8 mouse cellular contexts compared by ENCODE assay signal in genomic region chr7:80900944-80901501, GRCm38 (mm10). TPM values are rescaled to one million over a fixed set of nuclear protein-coding genes. Genes with fewer than 3 reads are reported as not detected.
DNase-seq lines count a peak whose midpoint lies in the region; ATAC-seq and TF ChIP-seq lines count a peak whose summit lies in the region.

Gene Wdr73 (minus strand): TSS chr7:80901269.

- no peak for TF ChIP-seq RAD21 in MEL (IDR thresholded peaks at IDR 0.05; ENCODE audit: low read depth, low read length)

- ATAC-seq in forebrain, postnatal 0 days, result peak; percentile 99
- ATAC-seq in lung, embryonic 15.5 days (ENCODE audit: borderline replicate concordance, extremely low read depth, low FRiP score, low TSS enrichment), result peak; percentile 90

- H3K4me3 ChIP-seq in MEL (ENCODE audit: control insufficient read depth in 1 of 2, insufficient read depth in 1 of 2, low read depth in 2 of 2, low read length in 2 of 2), result peak within 1 kb of the TSS; percentile 79 to 88
- H3K4me3 ChIP-seq in cerebellum, adult 2 months (replicated peaks; ENCODE audit: insufficient read depth, low read depth, low read length), result peak within 1 kb of the TSS; percentile 68
- H3K4me3 ChIP-seq in forebrain, postnatal 0 days (ENCODE audit: low read depth, low read length), result peak within 1 kb of the TSS; percentile 60
- peak within 1 kb of the TSS; percentile 56 for H3K4me3 ChIP-seq in lung, embryonic 15.5 days

- peaks cover 0 to 19% of the 10 kb centered on the region in 2 experiments; a peak in 3 of 4 replicates for H3K4me1 ChIP-seq in MEL (ENCODE audit: control insufficient read depth in 1 of 2, insufficient read depth in 2 of 2, low read length in 2 of 2)
- peaks cover 8% of the 10 kb centered on the region for H3K4me1 ChIP-seq in cerebellum, adult 2 months (ENCODE audit: control insufficient read depth, insufficient read depth, low read length)
- H3K4me1 ChIP-seq in forebrain, postnatal 0 days (ENCODE audit: insufficient read depth), result peaks cover 9% of the 10 kb centered on the region
- peaks cover 28% of the 10 kb centered on the region for H3K4me1 ChIP-seq in lung, embryonic 15.5 days

- H3K9me3 ChIP-seq in MEL (replicated peaks; ENCODE audit: insufficient read depth, low read length), result no peaks in the 10 kb centered on the region
- no peaks in the 10 kb centered on the region for H3K9me3 ChIP-seq in forebrain, postnatal 0 days (ENCODE audit: low read length)
- H3K9me3 ChIP-seq in lung, embryonic 15.5 days, result no peaks in the 10 kb centered on the region

- no peaks in the 10 kb centered on the region for H3K27me3 ChIP-seq in MEL (ENCODE audit: control insufficient read depth in 1 of 2, insufficient read depth in 2 of 2, low read length in 2 of 2)
- no peaks in the 10 kb centered on the region for H3K27me3 ChIP-seq in cerebellum, adult 2 months (ENCODE audit: control insufficient read depth, insufficient read depth, low read length)
- H3K27me3 ChIP-seq in forebrain, postnatal 0 days (ENCODE audit: insufficient read depth, low read length), result no peaks in the 10 kb centered on the region
- no peaks in the 10 kb centered on the region for H3K27me3 ChIP-seq in lung, embryonic 15.5 days

- TF ChIP-seq POLR2A in MEL (IDR thresholded peaks at IDR 0.05; ENCODE audit: control insufficient read depth in 1 of 2, insufficient read depth in 1 of 2, low read depth in 1 of 2, low read length in 2 of 2, poor library complexity in 1 of 2), result peak; percentile 72 to 95
- TF ChIP-seq POLR2A in cerebellum, adult 2 months (IDR thresholded peaks at IDR 0.05; ENCODE audit: borderline replicate concordance, insufficient read depth, low read length), result peak; percentile 94

- TF ChIP-seq EP300 in MEL (IDR thresholded peaks at IDR 0.05; ENCODE audit: low read depth in 1 of 2, low read length in 2 of 2), result no peak

- peaks cover 5 to 14% of the 10 kb centered on the region in 2 experiments for H3K36me3 ChIP-seq in MEL (ENCODE audit: control insufficient read depth in 1 of 2, insufficient read depth in 2 of 2, low read length in 2 of 2)
- peaks cover 31% of the 10 kb centered on the region for H3K36me3 ChIP-seq in forebrain, postnatal 0 days (ENCODE audit: insufficient read depth)
- peaks cover 22% of the 10 kb centered on the region; the same call in 1 of the 2 replicates for H3K36me3 ChIP-seq in lung, embryonic 15.5 days

- peaks cover 16% of the 10 kb centered on the region for H3K79me2 ChIP-seq in MEL (ENCODE audit: control insufficient read depth, insufficient read depth, low read length, poor library complexity)

- DNase-seq in MEL (ENCODE audit: low read depth, low spot score), result peak; percentile 97
- peak; percentile 83 to 86 for DNase-seq in cerebellum, adult 2 months
- DNase-seq in forebrain, postnatal 0 days, result peak; percentile 94
- peak; percentile 91 for DNase-seq in heart, postnatal 4 days
- peak; percentile 86 to 90 for DNase-seq in layer of hippocampus, adult 8-10 months (ENCODE audit: low spot score in 2 of 2)
- DNase-seq in ovary, adult 18-20 months (ENCODE audit: low spot score), result peak; percentile 85
- DNase-seq in thymus, postnatal 0 days (ENCODE audit: low spot score), result peak; percentile 96

- peak within 1 kb of the TSS; percentile 81 for H3K27ac ChIP-seq in MEL (ENCODE audit: control insufficient read depth, low read depth, low read length)
- no peak within 1 kb of the TSS; the same call in 1 of the 2 replicates for H3K27ac ChIP-seq in cerebellum, adult 2 months (ENCODE audit: insufficient read depth, low read length)
- H3K27ac ChIP-seq in forebrain, postnatal 0 days (ENCODE audit: low read depth, low read length), result peak within 1 kb of the TSS; percentile 78
- H3K27ac ChIP-seq in lung, embryonic 15.5 days, result peak within 1 kb of the TSS; percentile 69

- H3K9ac ChIP-seq in MEL (ENCODE audit: control insufficient read depth, low read depth, low read length, poor library complexity, severe bottlenecking), result peak within 1 kb of the TSS; percentile 87
- peak within 1 kb of the TSS; percentile 61 for H3K9ac ChIP-seq in forebrain, postnatal 0 days
- peak within 1 kb of the TSS; percentile 51 for H3K9ac ChIP-seq in lung, embryonic 15.5 days

- peak within 1 kb of the TSS; percentile 55 for H3K4me2 ChIP-seq in forebrain, postnatal 0 days (ENCODE audit: low read depth)
- peak within 1 kb of the TSS; percentile 74 for H3K4me2 ChIP-seq in lung, embryonic 15.5 days

- under 1% methylated on average over 36 of the region's 36 CpGs for WGBS in cerebellum, adult 2 months
- WGBS in forebrain, postnatal 0 days, result under 1% methylated on average over 36 of the region's 36 CpGs
- under 1% methylated on average over 36 of the region's 36 CpGs for WGBS in lung, embryonic 15.5 days

- no peak for TF ChIP-seq CTCF in MEL (IDR thresholded peaks at IDR 0.05 in 2 of 3, conservative IDR thresholded peaks at IDR 0.05 in 1 of 3; ENCODE audit: control insufficient read depth in 1 of 3, insufficient read depth in 1 of 3, low read depth in 2 of 3, low read length in 3 of 3, poor library complexity in 1 of 3, severe bottlenecking in 1 of 3)
- TF ChIP-seq CTCF in cerebellum, adult 2 months (IDR thresholded peaks at IDR 0.05; ENCODE audit: borderline replicate concordance, insufficient read depth, low read depth, low read length), result no peak
- no peak for TF ChIP-seq CTCF in forebrain, postnatal 0 days (IDR thresholded peaks at IDR 0.05; ENCODE audit: low read depth)

TF ChIP-seq in MEL, 35 proteins besides CTCF, POLR2A, EP300 and RAD21:
- TF ChIP-seq ZNF384 (IDR thresholded peaks at IDR 0.05; ENCODE audit: low read depth, low read length), result 0 out of 2 replicates have a peak, but pooled peaks have one; percentile 17
- 0 out of 2 replicates have a peak, but pooled peaks have one; percentile 49 for TF ChIP-seq ETS1 (IDR thresholded peaks at IDR 0.05; ENCODE audit: low read depth, low read length)
- peak; percentile 95 for TF ChIP-seq ZMIZ1 (IDR thresholded peaks at IDR 0.05; ENCODE audit: low read depth, low read length)
- peak; percentile 99 for TF ChIP-seq ELF1 (IDR thresholded peaks at IDR 0.05; ENCODE audit: low read depth, low read length)
- peak; percentile 93 for TF ChIP-seq POLR2AphosphoS2 (IDR thresholded peaks at IDR 0.05; ENCODE audit: low read length)
- TF ChIP-seq GABPA (IDR thresholded peaks at IDR 0.05; ENCODE audit: low read depth, low read length), result no peak
- peak; percentile 98 for TF ChIP-seq SIN3A (IDR thresholded peaks at IDR 0.05; ENCODE audit: low read length)
- peak; percentile 99 for TF ChIP-seq CHD2 (IDR thresholded peaks at IDR 0.05; ENCODE audit: low read length)
- TF ChIP-seq UBTF (IDR thresholded peaks at IDR 0.05; ENCODE audit: borderline replicate concordance, insufficient read depth, low read depth, low read length), result no peak
- TF ChIP-seq JUND (IDR thresholded peaks at IDR 0.05; ENCODE audit: low read depth, low read length), result no peak
- TF ChIP-seq MAX (IDR thresholded peaks at IDR 0.05; ENCODE audit: low read length), result peak; percentile 82
- TF ChIP-seq USF1 (IDR thresholded peaks at IDR 0.05; ENCODE audit: low read depth, low read length), result peak; percentile 60
- no peak for TF ChIP-seq CHD1 (IDR thresholded peaks at IDR 0.05; ENCODE audit: low read depth, low read length)
- no peak for TF ChIP-seq SMC3 (IDR thresholded peaks at IDR 0.05; ENCODE audit: low read depth, low read length)
- peak; percentile 94 for TF ChIP-seq NELFE (IDR thresholded peaks at IDR 0.05; ENCODE audit: low read depth, low read length)
- TF ChIP-seq KAT2A (conservative IDR thresholded peaks at IDR 0.05; ENCODE audit: low read depth, low read length), result no peak; the same call in 1 of the 2 replicates
- peak; percentile 69 for TF ChIP-seq NRF1 (IDR thresholded peaks at IDR 0.05; ENCODE audit: insufficient read depth, low read depth, low read length, poor library complexity, severe bottlenecking)
- peak; percentile 68 for TF ChIP-seq TBP (IDR thresholded peaks at IDR 0.05; ENCODE audit: low read depth, low read length)
- TF ChIP-seq TCF12 (IDR thresholded peaks at IDR 0.05; ENCODE audit: low read depth, low read length), result peak; percentile 70
- no peak for TF ChIP-seq POLR2AphosphoS5 (IDR thresholded peaks at IDR 0.05; ENCODE audit: borderline replicate concordance, low read depth, low read length)
- no peak for TF ChIP-seq ZKSCAN1 (IDR thresholded peaks at IDR 0.05; ENCODE audit: low read depth, low read length)
- no peak for TF ChIP-seq USF2 (IDR thresholded peaks at IDR 0.05; ENCODE audit: borderline replicate concordance in 1 of 2, insufficient read depth in 1 of 2, low read depth in 1 of 2, low read length in 2 of 2)
- no peak for TF ChIP-seq MYB (IDR thresholded peaks at IDR 0.05; ENCODE audit: low read depth, low read length)
- peak; percentile 47; the same call in 1 of the 2 replicates for TF ChIP-seq MAZ (IDR thresholded peaks at IDR 0.05; ENCODE audit: low read depth, low read length)
- TF ChIP-seq ZC3H11A (IDR thresholded peaks at IDR 0.05; ENCODE audit: low read depth, low read length), result no peak
- TF ChIP-seq MAFK (IDR thresholded peaks at IDR 0.05; ENCODE audit: borderline replicate concordance, low read depth, low read length), result no peak
- TF ChIP-seq MXI1 (IDR thresholded peaks at IDR 0.05; ENCODE audit: low read depth, low read length), result peak; percentile 97
- TF ChIP-seq MYC (IDR thresholded peaks at IDR 0.05; ENCODE audit: low read depth, low read length), result peak; percentile 93
- peak; percentile 94 for TF ChIP-seq HCFC1 (IDR thresholded peaks at IDR 0.05; ENCODE audit: low read depth, low read length)
- TF ChIP-seq GATA1 (IDR thresholded peaks at IDR 0.05; ENCODE audit: low read depth, low read length), result peak; percentile 74

RNA-seq across cellular contexts. Expression of gene Wdr73, which starts in this region (rescaled TPM):
- total RNA-seq in MEL (2012; rRNA removed), result 58.0 and 67.0 TPM in 2 replicates
- polyA plus RNA-seq in MEL (2012; ENCODE audit: insufficient read depth in 1 of 2, insufficient read length in 2 of 2, low read depth in 1 of 2, low replicate concordance in 2 of 2, missing spikeins in 1 of 2), result 10 to 100 TPM in 1 of 2 experiments, not detected in 1; 57.8 TPM
- polyA plus RNA-seq in cerebellum, adult 2 months (2012; rRNA removed), result 22.2 and 22.8 TPM in 2 replicates
- total RNA-seq in forebrain, postnatal 0 days (2014; rRNA removed), result 48.4 and 54.0 TPM in 2 replicates
- 38.6 and 41.2 TPM in 2 replicates for polyA plus RNA-seq in forebrain, postnatal 0 days (2015; fragmentation: Nextera tagmentation; extraction: Ambion mirVana)
- total RNA-seq in heart, postnatal 4 days (2021), result 10 to 100 TPM in 1 of 2 experiments, 1 to 10 TPM in 1; 9.2 to 11.0 TPM
- 10 to 100 TPM; 26.9 to 36.3 (median 30.5) TPM for total RNA-seq in layer of hippocampus, adult 8-10 months (2022)
- polyA plus RNA-seq in lung, embryonic 15.5 days (2015; fragmentation: Nextera tagmentation; extraction: Ambion mirVana), result 36.9 and 37.1 TPM in 2 replicates
- 38.2 and 44.6 TPM in 2 replicates for polyA plus RNA-seq in thymus, postnatal 0 days (2015; fragmentation: Nextera tagmentation; extraction: Ambion mirVana)
